Mouse (Mus musculus): ENCODE measurements at regions not wholly inside any gene's neighbourhood (a gene's known extent, or its start where the extent isn't known, plus 50 kb on each side); places are given as distances from the start of the nearest gene placed in this dataset.

- TF ChIP-seq CTCF (IDR thresholded peaks at IDR 0.05; ENCODE audit: borderline replicate concordance, extremely low read depth, insufficient read depth, insufficient read length) (no peak), POLR2A (IDR thresholded peaks at IDR 0.05; ENCODE audit: borderline replicate concordance, extremely low read depth, insufficient read depth, insufficient read length, poor library complexity, severe bottlenecking) (no peak)
Observed at GRCm38 (mm10) chr2:11398391-11398790, 155.5 kb downstream of the Pfkfb3 start.
